Mouse (Mus musculus) hindbrain, embryonic 16.5 days (tissue): ENCODE measurements around the gene Myo9a. TPM values are rescaled to one million over a fixed set of nuclear protein-coding genes. Genes with fewer than 3 reads are reported as not detected.
"Not testable (repeated sequence)": the region's sequence is repeated elsewhere in the genome, so short reads cannot be mapped to it uniquely, and the experiment has no call there.

Experiments used
- ATAC-seq: fragments of 200-750 bp; cut with Nextera tagmentation; 2 replicates; pipeline ENCODE4 v1.8.0; 2017; ENCODE audit warnings: moderate TSS enrichment, moderate library complexity
- H3K27ac ChIP-seq: fragments of 300-500 bp; sonication (generic); 2 replicates; pipeline ENCODE4 v1.5.1; 2014; ENCODE audit warnings: low read depth, mild to moderate bottlenecking, control low read depth, low read length, moderate library complexity
- H3K27me3 ChIP-seq: fragments of 300-500 bp; sonication (generic); replicated peaks from 2 replicates; pipeline ENCODE4 v1.6.1; 2014; ENCODE audit warnings: low read length; ENCODE audit not compliant: control insufficient read depth, insufficient read depth
- H3K36me3 ChIP-seq: fragments of 300-500 bp; sonication (generic); 2 replicates; pipeline ENCODE4 v1.6.1; 2014; ENCODE audit warnings: mild to moderate bottlenecking, low read length, moderate library complexity, mixed read lengths; ENCODE audit not compliant: control insufficient read depth, insufficient read depth
- H3K4me1 ChIP-seq: fragments of 300-500 bp; sonication (generic); 2 replicates; pipeline ENCODE4 v1.6.1; 2014; ENCODE audit warnings: low read depth, low read length; ENCODE audit not compliant: control insufficient read depth, insufficient read depth
- H3K4me2 ChIP-seq: fragments of 300-500 bp; sonication (generic); 2 replicates; pipeline ENCODE4 v1.6.1; 2014; ENCODE audit warnings: mild to moderate bottlenecking, low read length, control low read depth, moderate library complexity
- H3K4me3 ChIP-seq: fragments of 300-500 bp; sonication (generic); 2 replicates; pipeline ENCODE4 v1.5.1; 2014; ENCODE audit warnings: mild to moderate bottlenecking, low read length, control low read depth, moderate library complexity
- H3K9ac ChIP-seq: fragments of 300-500 bp; sonication (generic); 2 replicates; pipeline ENCODE4 v1.6.1; 2014; ENCODE audit warnings: low read depth, mild to moderate bottlenecking, control low read depth, low read length, moderate library complexity
- H3K9me3 ChIP-seq: fragments of 300-500 bp; sonication (generic); 2 replicates; pipeline ENCODE4 v1.6.1; 2014; ENCODE audit warnings: mild to moderate bottlenecking, low read length, moderate library complexity; ENCODE audit not compliant: control insufficient read depth
- WGBS: fragments of 180-500 bp; shearing (Covaris S2); extraction: QIAGEN DNeasy Blood & Tissue Kit; methylation state at CpG from one replicate; pipeline ENCODE4 v1.1.7; 2014; 5-methylcytosine and 5-hydroxymethylcytosine counted together
- polyA plus RNA-seq: library from polyadenylated mRNA; unstranded; fragments of >200 nt; fragmentation: Nextera tagmentation; extraction: Ambion mirVana; gene quantifications from 2 replicates; pipeline ENCODE4 v1.2.1, GENCODE M21; 2015

Myo9a gene
- polyA plus RNA-seq, 1 experiment from 2014 or later, result 24.9 TPM

DNA sequence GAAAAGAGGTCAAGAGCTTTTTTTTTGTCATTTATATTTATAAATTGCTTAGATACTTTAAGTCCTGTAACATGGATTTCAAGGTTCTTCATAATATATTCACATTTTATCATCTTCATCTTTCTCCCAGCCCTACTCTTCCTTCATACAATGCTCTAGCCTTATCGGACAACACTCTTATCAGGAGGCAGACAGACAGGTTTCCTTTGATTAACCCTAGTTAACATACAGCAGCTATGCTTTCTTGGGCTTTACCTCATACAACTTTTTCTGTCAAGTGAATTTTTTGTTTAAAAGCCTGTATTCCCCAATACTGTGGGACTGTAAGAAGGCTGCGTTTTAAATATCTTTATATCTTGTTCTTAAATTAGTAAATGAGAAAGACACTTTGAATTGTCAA is 2.3 kb upstream of the Myo9a start:
- Histone ChIP-seq H3K4me2 (no peak overlapping the region), H3K4me1 (peaks cover 6% of the 10 kb centered on the region), H3K27ac (no peak overlapping the region), H3K9ac (no peak overlapping the region), H3K27me3 (no peaks in the 10 kb centered on the region), H3K4me3 (no peak overlapping the region), H3K9me3 (no peaks in the 10 kb centered on the region), H3K36me3 (no peaks in the 10 kb centered on the region)
- 96% methylated on average over 2 of the region's 2 CpGs for WGBS
- no peak for ATAC-seq

DNA sequence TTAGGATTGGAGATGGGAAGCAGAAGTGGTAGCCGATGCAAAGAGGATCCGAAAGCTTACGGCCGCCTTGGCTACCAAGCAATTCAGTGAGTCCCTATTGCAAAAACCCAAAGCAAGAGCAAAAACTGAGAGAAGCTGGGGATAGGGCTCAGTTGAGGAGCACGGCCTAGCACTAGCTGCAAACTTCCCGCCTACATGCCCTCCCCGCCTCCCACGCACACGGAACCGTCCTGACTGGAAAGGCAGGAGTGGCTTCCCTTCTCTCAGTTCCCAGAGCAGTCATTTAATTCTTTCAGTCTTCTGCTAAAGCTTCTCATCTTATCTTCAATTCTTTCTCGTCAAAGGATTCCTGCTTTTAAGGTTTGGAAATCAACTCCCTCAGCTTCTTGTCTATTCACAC is 1.7 kb upstream of the Myo9a start:
- H3K9ac ChIP-seq, result no peak overlapping the region
- ATAC-seq, result no peak
- no peaks in the 10 kb centered on the region for H3K27me3 ChIP-seq
- WGBS, result 90% methylated on average over 11 of the region's 11 CpGs
- H3K36me3 ChIP-seq, result no peaks in the 10 kb centered on the region
- no peak overlapping the region for H3K4me2 ChIP-seq
- H3K4me1 ChIP-seq, result peaks cover 6% of the 10 kb centered on the region
- H3K27ac ChIP-seq, result no peak overlapping the region
- H3K4me3 ChIP-seq, result no peak overlapping the region
- H3K9me3 ChIP-seq, result no peaks in the 10 kb centered on the region

DNA sequence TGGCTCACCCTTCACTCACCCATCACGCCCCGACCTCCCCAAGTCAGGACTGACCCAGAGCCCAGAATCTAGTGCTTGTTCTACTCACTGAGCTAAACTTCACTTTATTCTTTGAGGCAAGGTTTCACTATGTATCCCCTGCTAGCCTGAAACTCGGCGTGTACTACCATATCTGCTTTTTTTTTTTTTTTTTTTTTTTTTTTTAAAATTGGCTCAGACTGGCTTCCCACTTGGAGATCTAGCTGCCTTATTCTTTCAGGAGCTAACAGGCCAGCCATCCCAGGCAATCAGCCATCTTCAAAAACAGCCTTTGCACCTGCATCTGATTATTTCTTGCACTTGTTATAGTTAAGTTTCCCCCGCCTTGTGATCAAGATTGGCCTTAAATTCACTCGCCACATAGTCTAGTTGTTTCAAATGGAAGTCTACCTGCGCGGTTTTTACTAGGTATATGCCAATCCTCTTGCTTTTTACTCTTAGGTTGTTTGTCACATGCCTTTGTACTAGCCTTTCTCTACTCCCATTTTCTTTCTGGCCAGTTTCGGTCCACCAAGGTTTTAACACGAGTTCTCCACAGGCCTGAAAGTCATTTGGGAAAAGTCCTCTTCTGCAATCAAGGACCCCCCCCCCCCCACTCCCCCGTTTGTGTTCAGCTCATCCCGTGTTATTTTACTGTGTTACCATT is 973 bp upstream of the Myo9a start:
- peak overlapping the region; percentile 88 for H3K27ac ChIP-seq
- H3K4me3 ChIP-seq, result peak overlapping the region; percentile 86
- ATAC-seq, result no peak; the same call in 1 of the 2 replicates

DNA sequence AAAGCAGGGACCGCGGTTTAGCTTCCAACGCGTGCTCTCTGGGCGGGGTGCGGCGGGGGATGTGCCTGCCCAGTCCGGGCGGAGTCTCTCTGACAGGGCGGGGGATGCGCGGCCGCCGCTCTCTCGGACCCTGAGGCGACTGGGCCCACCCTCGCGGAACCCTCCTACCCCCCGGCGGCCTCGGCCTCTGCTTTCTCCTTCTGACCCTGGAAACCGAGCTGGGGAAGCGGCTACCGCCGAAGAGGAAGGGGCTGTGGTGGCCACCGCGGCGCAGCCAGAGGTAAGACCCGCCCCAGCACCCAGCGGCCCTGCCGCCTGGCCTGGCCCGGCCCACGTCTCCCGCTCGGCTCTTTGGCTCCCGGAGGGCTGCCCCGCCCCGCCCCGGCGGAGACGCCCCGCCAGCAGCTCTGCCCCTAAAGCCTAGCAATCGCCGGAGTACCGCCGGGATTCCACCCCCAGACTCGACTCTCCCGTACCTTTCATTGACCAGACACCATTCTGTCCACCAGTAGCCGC is 428 bp downstream of the Myo9a start:
- peak overlapping the region; percentile 86 for H3K4me3 ChIP-seq
- H3K9ac ChIP-seq, result peak overlapping the region; percentile 88
- H3K36me3 ChIP-seq, result no peaks in the 10 kb centered on the region
- H3K9me3 ChIP-seq, result no peaks in the 10 kb centered on the region
- peak; percentile 93 for ATAC-seq
- WGBS, result under 1% methylated on average over 43 of the region's 49 CpGs
- H3K4me1 ChIP-seq, result peaks cover 6% of the 10 kb centered on the region
- peak overlapping the region; percentile 91 for H3K27ac ChIP-seq
- no peaks in the 10 kb centered on the region for H3K27me3 ChIP-seq
- H3K4me2 ChIP-seq, result peak overlapping the region; percentile 59

More for the DNA sequence above, 973 bp upstream of the Myo9a start:
- 36% methylated on average over 12 of the region's 12 CpGs for WGBS
- H3K9me3 ChIP-seq, result no peaks in the 10 kb centered on the region
- H3K9ac ChIP-seq, result peak overlapping the region; percentile 61
- H3K4me2 ChIP-seq, result peak overlapping the region; percentile 62
- peaks cover 6% of the 10 kb centered on the region for H3K4me1 ChIP-seq
- H3K36me3 ChIP-seq, result no peaks in the 10 kb centered on the region
- no peaks in the 10 kb centered on the region for H3K27me3 ChIP-seq

DNA sequence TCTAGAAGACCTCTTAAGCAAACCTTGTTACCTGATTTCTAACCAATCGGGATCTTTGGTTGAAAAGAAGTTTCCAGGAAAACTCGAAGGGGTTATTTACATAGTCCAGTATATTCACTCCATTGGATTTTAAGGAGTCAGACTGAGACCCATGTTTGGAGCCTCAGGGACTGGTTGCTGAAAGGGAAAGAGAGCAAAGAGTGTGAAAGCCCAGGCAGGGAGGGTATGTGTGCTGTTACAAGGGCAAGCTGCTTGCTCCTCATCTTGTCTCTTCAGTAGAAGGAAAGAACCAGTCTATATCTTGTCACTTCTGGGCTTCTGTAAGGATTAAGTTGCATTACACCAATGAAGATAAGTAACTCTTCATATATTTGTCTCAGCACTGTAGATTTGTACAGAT is 1.3 kb downstream of the Myo9a start:
- Histone ChIP-seq H3K27me3 (no peaks in the 10 kb centered on the region), H3K36me3 (no peaks in the 10 kb centered on the region), H3K4me3 (peak overlapping the region; percentile 86), H3K4me1 (peaks cover 6% of the 10 kb centered on the region), H3K27ac (no peak overlapping the region; the same call in none of the 2 replicates), H3K4me2 (peak overlapping the region; percentile 59), H3K9ac (peak overlapping the region; percentile 88), H3K9me3 (no peaks in the 10 kb centered on the region)
- no peak for ATAC-seq
- 5% methylated on average over 2 of the region's 2 CpGs for WGBS

DNA sequence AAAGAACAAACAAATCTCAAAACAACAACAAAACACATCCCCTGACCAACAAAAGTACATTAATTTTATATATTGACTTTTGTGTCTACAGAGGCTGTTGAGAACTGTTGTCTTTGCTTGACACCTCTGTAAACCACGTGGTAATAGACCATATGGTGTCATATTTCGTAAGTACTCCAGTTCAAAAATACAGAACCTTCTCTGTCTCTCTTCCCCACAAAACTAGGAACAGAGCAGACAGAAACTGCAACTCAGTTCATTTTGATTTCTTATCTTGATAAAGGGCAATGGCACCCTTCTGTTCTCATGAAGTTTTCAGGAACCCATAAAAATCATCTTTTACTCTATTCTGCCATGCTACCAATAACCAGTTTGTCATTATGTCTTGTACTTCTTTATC is 4.5 kb downstream of the Myo9a start:
- no peaks in the 10 kb centered on the region; the same call in 1 of the 2 replicates for H3K4me1 ChIP-seq
- no peak overlapping the region for H3K4me2 ChIP-seq
- no peak for ATAC-seq
- no peaks in the 10 kb centered on the region for H3K9me3 ChIP-seq
- no peaks in the 10 kb centered on the region for H3K27me3 ChIP-seq
- no peaks in the 10 kb centered on the region for H3K36me3 ChIP-seq
- no peak overlapping the region for H3K9ac ChIP-seq
- no peak overlapping the region for H3K4me3 ChIP-seq
- 65% methylated on average over 2 of the region's 2 CpGs for WGBS
- H3K27ac ChIP-seq, result no peak overlapping the region

DNA sequence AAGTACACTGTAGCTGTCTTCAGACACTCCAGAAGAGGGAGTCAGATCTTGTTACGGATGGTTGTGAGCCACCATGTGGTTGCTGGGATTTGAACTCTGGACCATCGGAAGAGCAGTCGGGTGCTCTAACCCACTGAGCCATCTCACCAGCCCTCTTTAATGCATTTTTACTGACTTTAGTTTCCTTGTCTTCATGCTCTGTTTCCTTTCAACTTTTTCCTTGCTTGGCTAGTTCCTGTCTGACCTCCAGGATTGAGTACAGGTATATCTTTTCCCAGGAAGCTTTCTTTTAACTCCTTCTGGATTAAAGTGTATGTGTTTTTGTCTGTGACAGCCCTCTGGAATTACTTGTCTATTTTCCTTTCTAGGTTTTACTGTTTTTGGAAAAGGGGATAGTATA is 6.3 kb downstream of the Myo9a start:
- not testable (repeated sequence) for H3K27me3 ChIP-seq, H3K36me3 ChIP-seq, ATAC-seq, H3K9ac ChIP-seq, H3K9me3 ChIP-seq, H3K4me3 ChIP-seq, H3K4me1 ChIP-seq, H3K27ac ChIP-seq, H3K4me2 ChIP-seq
- WGBS, result 93% methylated on average over 2 of the region's 3 CpGs

DNA sequence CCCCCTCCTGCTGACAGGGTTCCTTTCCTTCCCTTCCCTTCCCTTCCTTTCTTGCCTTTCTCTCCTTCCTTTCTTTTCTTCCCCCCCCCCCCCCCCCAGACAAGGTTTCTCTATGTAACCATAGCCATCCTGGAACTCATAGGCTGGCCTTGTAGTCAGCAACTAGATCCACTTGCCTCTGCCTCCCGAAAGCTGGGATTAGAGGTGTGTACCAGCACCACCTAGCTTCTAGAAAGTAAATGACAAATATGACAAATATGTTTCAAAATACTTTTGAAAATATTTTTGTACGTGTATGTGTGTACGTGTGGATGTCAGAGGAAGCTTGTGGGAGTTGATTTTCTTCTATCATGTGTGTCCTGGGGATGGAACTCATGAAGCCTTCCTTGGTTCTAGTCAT is 9.8 kb downstream of the Myo9a start:
- Histone ChIP-seq H3K9me3 (no peaks in the 10 kb centered on the region), H3K4me1 (no peaks in the 10 kb centered on the region), H3K9ac (no peak overlapping the region), H3K27me3 (no peaks in the 10 kb centered on the region), H3K27ac (no peak overlapping the region), H3K4me3 (no peak overlapping the region), H3K4me2 (no peak overlapping the region), H3K36me3 (no peaks in the 10 kb centered on the region)
- WGBS, result 81% methylated on average over 3 of the region's 3 CpGs
- ATAC-seq, result no peak

DNA sequence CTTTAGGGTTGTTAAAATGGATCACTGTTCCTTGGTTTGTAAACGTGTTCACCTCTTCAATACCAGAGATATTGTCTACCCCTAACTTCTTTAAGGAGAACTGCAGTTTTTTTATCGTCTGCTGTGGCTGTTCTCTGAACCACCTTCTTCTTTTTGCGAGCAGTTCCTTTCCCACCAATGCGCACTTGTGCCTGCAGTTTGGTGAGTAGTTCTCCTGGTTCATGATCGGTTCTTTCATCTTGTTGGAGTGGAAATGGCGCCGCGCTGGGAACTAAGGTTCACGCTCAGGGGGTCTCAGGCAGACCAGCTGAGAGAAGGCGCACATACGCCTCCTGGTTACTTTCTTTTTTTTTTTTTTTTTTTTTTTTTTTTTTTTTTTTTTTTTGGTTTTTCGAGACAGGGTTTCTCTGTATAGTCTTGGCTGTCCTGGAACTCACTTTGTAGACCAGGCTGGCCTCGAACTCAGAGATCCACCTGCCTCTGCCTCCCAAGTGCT is 16.3 kb downstream of the Myo9a start:
- not testable (repeated sequence) for H3K27ac ChIP-seq, H3K9me3 ChIP-seq, ATAC-seq, H3K4me3 ChIP-seq, H3K4me1 ChIP-seq, H3K9ac ChIP-seq, H3K36me3 ChIP-seq, H3K27me3 ChIP-seq, H3K4me2 ChIP-seq
- WGBS, result 92% methylated on average over 11 of the region's 13 CpGs
